Mouse (Mus musculus): ENCODE measurements around the gene Slc17a8.

Slc17a8 gene

DNA sequence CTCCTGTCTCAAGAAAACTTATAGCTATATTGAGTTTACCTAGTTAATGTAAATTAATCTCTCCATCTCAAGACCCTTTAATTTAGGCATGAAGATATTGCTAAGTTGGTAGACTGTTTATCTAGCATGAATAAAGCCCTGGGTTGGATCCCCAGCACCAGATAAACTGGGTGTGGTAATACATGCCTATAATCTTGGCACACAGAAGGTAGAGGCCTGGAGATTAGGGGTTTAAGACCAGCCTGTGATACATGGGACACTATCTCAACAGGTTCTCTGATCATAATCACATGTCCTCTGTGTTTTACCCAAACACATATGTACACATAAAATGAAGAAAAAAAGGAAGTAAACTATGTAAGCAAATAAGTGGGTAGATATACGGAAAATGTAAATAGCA lies 32.3 kb downstream of the Slc17a8 start:
- DNase-seq, result no peak

DNA sequence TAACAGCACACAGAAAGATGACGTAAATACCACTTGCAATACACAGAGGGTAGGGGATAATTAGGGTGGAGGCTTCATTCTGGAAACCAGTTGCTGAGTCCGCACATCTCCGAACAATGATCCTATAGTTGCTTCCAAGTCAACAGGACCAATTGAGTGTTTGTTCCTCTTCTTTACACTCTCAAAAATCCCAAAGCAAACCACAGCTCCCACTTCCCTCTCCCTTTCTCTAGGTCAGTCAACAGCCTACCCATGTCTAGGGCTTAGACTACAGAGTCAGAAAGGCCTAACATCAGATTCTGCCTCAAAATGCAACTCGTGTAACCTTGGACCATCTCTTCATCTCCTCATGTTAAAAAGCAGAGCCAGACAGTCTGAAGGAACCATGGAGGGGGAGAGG lies 36.3 kb downstream of the Slc17a8 start:
- DNase-seq, result peak; percentile 88

DNA sequence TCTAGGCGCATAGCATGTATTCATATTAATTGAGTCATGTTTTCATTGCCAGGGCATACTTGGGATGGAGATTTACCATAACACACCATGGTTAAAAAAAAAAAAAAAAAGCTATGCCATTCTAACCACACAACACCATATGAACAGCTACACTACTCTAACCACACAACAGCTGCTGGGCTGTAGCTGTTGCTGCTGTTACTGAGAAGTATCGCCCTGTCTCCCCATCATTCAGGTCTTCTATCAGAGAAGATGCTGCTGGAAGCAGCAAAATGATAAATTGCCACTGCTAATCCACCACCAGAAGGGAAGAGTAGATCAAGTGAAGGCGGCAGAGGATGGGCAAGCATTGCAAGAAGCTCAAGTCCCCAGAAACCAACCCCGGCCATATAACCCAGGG lies 42.3 kb downstream of the Slc17a8 start:
- DNase-seq, result peak; percentile 18

DNA sequence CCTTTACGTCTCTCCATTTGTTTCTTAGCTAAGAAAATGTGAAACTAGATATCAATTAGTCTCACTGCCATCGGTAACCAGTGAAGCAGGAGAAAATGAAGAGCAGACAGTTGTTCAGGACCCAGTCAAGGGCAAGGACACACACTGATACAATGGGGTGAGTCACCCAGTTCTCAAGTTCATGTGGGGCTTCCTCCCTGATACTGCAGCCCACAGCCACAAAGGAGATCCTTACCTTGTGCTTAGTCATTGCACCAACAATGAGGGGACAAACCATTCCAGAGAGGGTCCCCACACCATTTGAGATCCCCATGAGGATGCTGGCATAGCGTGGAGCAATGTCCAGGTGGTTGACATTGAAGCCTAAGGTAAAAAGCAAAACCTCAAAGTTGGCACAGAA lies 43.4 kb downstream of the Slc17a8 start:
- DNase-seq, result peak; percentile 56

DNA sequence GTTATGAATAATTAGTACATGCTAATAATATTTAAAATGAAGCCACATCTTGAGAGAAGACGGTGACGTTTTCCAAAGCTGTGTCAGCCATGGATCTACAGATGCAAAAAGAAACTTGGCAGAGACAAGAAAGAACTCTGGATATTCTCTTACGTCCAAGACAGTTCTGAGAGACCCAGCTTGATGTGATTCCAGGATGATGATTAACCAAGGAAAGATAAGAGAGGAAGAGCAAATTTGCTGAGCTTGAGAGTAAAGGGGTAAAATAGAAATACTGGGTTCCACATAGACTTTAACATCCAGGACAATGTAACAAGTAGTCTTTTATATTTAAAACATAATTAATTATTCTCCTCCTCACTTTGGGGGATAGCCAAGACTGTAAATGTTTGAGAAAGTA lies 47.6 kb downstream of the Slc17a8 start:
- no peak for DNase-seq

DNA sequence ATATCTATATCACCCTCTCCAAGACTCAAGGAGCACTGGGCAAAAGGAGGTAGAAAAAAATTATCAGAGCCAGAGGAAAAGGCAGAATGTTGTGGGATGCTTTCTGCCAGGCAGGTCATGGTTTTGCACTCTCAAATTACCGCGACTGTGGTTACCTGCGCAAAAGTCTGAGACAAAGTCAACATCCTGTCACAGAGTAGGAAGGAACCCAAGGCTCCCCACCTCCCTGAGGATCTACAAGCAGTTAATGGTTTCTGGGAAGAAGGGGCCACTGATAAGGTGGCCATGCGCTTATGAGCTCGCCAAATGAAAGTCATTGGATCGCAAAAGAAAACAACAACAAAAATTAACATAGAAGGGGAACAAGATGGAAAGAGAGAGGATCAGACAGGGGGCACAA lies 48.1 kb downstream of the Slc17a8 start:
- DNase-seq, result peak; percentile 54

DNA sequence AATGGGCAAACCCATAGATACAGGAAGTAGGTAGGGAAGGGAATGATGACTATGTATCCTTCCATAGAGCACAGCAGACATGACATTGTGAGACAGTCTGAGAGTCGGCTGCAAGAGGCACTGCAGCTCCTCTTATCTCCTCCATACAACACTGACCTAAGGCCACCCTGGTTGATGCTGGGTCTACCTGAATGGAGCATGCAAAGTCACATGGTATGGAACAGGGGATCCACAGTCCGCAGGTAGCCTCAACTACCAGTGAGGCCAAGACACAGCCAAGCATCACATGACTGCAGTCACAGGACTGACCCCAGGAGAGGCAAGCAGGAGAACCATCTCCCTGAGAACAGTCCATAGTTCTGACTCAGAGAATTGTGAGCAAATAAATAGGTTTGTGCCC lies 53.7 kb downstream of the Slc17a8 start:
- DNase-seq, result peak; percentile 55

DNA sequence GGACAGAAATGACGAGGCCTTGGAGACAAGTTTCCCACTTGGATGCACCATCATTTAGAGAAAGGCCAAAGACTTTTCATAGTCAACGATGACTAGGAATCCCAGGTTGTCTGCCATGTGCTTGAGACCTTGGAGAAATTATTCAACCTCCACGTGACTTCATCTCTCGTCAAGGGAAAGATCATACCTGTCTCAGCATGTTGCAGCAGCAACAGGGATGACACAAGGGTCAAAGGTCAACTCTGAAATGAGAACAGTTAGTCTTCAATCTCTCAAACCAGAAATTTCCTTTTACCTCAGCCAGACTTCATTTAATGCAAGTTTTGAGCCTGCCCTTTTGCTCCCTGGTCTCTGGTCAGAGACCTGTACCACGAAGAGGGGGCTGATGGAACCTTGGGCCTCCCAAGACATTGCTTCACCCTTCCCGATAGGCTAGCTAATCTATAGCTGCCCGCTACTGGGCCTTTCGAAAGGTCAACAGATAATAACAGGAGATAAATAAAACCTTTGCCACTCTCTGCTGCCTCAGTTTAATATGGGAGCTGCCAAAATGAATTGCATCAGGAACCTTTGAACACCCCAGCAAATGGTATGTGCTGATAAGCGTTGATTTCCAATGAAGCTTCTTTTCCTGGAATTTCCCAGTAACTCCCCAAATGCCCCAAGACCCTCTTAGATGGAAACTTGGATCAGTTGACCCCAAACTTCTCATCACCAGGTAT lies 55.6 kb downstream of the Slc17a8 start:
- peak; percentile 72 for DNase-seq

DNA sequence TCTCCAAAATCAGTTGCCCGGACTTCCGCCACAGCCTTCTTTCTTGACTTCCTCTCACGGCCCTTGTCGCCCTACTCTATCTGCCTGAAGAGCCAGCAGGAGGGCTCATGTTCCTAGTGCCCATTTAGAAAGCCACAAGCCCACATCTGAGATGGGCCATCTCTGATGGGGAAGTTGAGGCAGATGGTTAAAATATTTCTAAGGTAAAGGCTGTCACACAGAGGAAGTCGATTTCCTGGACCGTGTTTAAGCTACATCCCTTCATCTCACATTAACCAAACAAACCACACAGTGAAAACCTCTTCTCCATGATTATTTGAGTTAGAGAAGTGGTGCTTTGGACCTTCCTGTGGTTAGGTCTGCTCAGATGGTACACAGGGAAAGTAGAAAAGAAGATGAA lies 58.9 kb downstream of the Slc17a8 start:
- DNase-seq, result peak; percentile 40

DNA sequence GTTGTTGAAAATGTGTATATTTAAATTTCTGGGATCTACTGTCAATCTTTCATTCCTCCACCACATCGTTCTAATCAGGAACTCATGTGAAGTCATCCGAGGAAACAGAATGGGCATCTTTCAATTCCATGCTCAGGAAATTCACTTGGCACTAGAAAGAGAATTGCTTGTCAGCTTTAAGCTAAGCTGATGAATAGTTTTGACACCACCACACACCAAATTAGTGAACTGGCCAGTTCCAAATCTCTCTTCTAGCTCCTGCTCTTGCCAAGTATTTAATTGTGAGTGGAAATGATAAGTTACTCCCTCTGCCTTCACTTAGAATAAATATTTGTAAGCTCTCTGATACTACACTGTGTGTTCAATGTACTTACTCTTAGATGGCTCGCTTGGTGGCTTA lies 61.7 kb downstream of the Slc17a8 start:
- DNase-seq, result peak; percentile 23

DNA sequence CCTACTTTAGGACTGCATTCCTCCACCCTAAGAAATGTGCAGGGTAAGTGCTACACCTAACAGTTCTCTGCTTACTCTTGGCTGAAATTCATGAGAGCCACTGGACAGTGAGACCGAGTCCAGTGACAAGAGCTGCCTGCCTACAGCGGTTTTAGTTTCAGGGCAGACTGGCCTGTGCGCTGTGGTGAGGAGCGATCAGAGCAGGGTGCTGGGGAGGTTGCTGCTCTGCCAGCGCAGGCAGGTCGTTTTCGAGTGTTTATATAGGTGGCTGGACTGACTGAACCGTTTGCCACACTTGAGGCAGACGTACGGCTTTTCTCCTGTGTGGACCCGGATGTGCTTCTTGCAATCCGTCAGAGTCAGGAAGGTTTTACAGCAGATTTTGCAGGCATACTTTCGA lies 66.2 kb downstream of the Slc17a8 start:
- peak; percentile 70 for DNase-seq

DNA sequence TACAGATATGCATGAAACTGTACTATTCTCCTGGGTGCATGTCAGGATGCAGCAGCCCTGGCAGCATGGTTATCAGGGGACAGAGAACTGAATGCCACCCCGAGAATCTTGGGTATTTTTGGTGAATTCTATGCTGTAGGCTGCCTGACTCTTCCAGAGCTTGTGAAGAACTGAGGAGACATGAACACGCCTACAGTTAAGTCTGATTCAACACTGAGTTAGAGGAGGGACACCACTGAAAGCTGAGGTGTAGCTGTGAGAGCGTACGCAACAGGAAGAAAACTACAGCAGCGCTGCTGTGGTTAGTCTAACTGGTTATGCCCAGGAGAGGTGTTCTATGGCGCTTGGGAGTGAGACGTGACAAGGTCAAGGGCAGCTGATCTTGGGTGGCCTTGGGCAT lies 67.2 kb downstream of the Slc17a8 start:
- DNase-seq, result peak; percentile 43

DNA sequence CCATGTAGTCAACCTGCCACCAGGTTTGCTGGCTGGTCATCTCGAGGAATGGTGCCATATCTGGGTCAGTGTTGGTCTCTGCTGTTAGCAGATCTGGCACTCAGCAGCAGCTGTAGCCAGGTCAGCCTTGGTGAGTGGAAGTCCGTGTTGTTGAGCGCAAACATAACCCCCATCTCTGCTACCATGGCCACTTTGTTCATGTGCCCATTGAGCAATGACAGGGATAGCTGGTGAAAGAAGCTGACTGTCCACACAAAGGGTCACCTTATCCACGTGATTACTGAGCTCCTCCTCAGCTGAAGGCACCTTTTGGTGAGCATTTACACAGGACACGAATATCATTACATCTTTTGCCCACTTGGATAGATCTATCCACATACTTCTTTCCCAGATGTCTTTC lies 68.0 kb downstream of the Slc17a8 start:
- DNase-seq, result peak; percentile 24

DNA sequence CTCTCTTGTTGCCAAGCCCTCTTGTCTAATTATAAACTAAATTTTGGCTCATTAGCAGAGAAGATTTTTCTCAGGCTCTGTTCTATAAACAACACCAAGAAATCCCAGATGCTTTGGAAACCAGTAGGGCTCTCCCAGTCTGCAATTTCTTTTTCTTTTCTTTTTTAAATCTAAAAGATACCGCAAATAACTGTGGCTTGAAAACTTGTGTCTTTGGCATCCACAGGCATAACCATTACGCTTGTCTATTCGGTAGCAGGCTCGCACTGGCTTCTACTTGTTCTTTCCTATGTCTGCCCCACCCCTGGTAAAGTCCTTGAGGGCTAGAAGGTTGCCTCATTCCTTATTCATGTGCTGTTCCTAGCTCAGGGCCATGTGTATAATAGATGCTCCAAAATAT lies 69.4 kb downstream of the Slc17a8 start:
- peak; percentile 66 for DNase-seq

DNA sequence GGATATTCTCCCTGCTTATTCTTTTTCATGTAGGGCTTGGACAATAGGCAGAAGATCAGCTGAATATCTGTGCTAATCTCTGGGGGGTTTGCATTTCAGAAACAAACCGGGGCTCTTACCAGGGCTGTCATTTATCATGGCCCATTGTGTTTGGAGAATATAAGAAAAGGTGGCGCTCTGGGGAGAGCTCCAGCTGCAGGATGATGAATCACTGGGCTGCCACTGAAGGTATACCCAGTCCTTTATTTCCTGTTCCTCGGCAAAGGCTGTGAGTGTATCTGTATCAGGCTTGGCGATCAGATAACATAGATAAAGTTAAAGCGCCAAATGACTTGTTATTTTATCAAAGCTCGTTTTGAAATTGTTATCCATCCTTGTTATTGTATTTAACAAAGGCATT lies 73.0 kb downstream of the Slc17a8 start:
- DNase-seq, result peak; percentile 19

DNA sequence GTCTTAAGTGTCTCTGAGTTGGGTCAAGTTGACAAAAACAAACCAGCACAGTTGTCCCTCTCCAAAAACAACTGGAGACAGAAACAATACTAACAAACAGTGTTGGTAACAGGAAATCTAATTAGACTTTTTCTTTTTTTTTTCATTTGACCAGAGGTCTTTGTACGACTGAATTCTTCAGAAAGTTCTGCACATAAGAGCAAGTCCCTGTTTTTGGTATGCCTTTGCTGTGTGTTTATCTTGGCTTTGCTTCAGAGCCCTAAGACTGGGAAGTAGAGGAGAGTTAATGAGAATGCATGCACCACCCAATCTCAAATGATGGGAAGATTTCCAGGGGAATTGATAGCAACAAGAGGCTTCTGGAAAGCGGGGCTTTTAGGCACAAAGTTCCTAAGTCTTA lies 74.1 kb downstream of the Slc17a8 start:
- no peak for DNase-seq

DNA sequence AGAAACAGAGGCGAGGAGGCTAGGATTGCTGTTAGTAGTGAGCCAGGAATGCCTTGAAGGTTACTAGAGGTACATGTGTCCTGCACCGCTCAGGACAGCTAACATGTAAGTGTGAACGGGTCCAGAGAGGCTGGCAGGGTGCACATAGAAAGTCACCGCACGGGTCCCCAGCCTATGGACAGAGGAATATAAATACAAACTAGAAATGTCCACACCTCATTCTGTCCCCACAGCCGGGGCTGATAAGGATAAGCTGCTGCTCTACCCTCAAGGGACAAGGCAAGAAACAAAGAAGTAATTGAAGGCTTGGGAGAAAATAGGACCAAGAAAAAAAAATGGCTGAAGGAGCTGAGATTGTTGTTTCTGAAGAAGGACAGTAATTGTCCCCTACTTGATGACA lies 77.2 kb downstream of the Slc17a8 start:
- peak; percentile 80 for DNase-seq

DNA sequence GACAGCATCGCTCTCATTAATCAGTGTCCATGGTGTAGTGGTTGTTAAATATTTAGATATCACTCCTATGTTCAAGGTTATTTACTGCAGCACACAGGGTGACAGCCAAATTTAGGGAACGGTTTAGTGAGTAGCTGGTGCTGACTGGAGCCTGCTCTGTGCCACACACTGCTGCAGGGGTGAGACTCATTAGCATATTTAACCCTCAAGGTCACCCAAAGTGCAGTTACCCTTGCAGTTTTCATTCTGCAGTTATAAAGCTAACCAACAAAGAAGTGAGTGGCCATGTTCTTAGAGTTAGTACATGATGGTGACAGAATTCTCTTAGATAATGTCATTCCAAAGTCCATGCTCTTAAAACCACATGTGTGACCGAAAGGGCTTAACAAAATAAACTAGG lies 78.7 kb downstream of the Slc17a8 start:
- no peak for DNase-seq

DNA sequence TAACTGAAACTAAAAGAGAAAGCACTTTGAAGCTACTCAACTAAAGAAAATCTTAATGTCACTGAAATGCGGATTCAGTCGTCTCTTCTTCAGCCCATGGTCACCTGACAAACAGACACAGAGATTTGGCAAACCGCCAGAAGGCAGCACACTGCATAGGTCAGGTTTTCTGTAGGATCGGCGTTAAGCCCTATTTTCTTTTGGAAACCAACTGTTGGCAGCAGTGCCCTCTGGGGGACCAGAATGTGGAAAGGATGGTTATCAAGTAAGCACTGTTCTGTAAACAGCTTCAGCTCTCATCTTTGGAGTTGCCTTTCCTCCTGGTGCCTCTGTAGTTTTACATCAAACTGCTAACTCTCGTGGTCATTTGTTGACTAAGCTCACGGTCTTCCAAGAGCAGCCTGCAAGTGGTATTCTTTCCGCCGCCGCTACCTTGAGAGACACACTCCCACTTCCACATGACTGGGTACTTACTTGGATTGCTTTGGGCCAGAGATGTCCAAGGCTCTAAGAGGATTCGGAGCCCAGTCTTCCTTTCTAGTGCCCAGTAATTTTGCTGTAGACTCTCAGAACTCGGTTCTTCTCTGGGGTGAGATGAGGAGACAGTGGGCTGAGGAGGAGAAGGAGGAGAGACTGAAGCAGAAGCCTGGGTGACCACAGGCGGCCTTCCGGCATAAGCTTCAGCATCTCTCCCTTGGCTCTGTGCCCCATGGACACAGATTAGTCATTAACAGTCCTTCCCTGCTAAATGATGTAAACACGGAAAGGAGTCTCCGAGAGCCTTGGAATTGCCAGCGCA lies 87.9 kb downstream of the Slc17a8 start, which contains the start of gene Nr1h4:
TSS of gene Nr1h4 (minus strand) at position 657 of the 799 bp plus-strand sequence.
- DNase-seq, result peak; percentile 96

DNA sequence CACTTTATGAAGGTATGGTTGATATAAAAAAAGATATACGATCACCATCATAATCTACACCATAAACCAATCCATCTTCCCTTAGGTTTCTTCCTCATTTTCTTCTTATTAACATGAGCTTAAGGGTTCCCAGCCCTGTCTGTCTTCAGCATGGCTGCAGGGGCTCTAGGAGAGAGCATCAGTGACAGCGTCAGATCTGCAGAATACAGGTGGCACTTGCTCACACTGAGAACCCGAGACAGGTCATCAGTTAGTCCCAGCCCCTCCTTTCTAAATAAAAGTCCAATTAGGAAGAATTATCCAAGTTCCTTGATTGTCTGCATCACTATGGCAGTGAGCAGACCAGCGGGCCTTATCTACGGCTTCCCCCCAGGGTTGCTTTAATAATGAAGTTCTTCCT lies 88.6 kb downstream of the Slc17a8 start:
- peak; percentile 85 for DNase-seq

DNA sequence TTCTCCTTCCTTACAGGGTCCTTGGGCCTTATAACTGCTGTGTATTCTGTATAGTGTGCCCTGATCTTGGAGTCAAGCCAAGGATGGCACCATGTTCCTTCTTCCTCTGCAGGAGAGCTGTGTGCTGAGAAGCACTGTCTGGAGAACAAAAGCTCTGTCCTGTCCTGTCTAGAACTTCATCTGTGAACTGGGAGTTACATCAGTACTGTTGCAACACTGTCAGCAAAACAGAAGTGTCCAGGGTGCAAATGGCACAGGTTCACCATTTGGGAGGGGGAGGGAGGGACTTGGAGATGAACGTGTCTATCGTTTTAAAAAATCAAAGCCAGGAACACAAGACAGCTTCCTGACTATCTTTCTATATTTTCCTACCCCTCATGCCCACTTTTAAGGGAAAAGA lies 89.1 kb downstream of the Slc17a8 start:
- DNase-seq, result peak; percentile 89

DNA sequence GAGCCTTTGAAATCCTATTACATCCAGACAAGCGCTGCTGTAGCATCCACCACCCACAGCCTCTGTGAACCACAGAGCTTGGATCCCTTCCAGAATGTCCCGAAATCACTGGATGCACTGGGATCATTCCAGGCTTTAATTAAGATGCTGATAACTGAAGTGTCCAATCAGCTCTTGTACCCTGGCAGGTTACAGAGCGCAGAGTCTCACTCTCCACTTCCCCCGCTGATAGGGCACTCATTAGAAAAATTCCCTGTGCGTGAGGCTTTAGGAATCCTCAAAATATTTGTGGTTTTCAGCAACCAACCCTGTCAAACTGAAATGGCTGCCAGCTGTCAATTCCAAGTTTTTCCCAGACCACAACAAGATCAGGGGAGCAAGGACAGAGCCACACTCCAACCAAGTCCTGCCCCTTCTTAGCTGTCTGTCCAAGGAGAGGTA lies 89.8 kb downstream of the Slc17a8 start:
- peak; percentile 96 for DNase-seq

DNA sequence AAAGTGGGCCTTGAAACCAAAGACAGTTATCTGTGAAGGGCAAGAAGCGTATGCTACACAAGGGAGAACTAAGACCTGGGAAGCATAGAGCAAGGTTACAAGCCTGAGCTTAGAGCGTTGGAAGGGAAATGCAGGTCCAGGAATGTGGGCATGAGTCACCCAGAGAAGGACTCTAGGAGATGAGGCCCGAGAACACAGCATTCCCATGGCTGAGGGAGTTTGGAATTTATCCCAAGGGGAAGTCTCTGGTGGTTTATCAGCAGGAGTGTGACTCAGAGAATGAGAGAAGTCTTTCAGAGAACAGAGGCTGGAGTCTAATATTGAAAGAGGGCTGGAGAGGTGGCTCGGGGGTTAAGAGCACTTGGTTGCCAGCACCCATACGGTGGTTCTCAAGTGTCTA lies 94.0 kb downstream of the Slc17a8 start:
- peak; percentile 97 for DNase-seq

DNA sequence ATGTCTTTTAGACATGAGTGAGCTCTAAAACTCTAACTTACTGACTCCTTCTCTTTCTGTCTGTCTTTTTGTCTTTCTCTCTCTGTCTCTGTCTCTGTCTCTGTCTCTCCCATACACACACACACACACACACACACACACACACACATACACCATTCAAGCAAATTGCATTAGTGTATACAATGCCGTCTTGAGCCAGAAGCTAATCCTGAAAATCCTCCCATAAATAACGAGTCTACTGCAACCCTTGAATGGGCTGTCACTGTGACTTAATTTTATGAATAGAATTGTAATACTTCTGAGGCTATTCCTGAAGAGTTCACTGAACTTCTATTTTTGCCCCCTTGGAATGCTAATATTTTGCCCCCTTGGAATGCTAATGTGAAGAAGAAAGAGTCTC lies 95.2 kb downstream of the Slc17a8 start:
- DNase-seq, result peak; percentile 14
